ENCODE assay signal across 12 mouse cellular contexts in genomic region chr11:70594253-70594989, GRCm38 (mm10). TPM values are rescaled to one million over a fixed set of nuclear protein-coding genes. Genes with fewer than 3 reads are reported as not detected.
DNase-seq lines count a peak whose midpoint lies in the region; ATAC-seq and TF ChIP-seq lines count a peak whose summit lies in the region.
"Had no signal": no experiment of that assay in that cellular context is flagged by ENCODE, and none has a peak within 500 bp of the region (broad histone marks: within the 10 kb centered on the region; RNA-seq: fewer than 3 reads in every experiment).

No protein-coding gene starts in this region.

- H3K4me3 ChIP-seq in intestine, embryonic 16.5 days (ENCODE audit: low read length) = no peak overlapping the region
- H3K4me3 ChIP-seq in intestine, embryonic 15.5 days (replicated peaks) = no peak overlapping the region
- H3K4me3 ChIP-seq in hindbrain, embryonic 12.5 days = no peak overlapping the region
- H3K4me3 ChIP-seq in hindbrain, postnatal 0 days (ENCODE audit: low read length) = no peak overlapping the region

- H3K27ac ChIP-seq in intestine, embryonic 16.5 days (ENCODE audit: low read length) = peak overlapping the region; percentile 14; the same call in 1 of the 2 replicates
- no peak overlapping the region for H3K27ac ChIP-seq in intestine, embryonic 15.5 days
- H3K27ac ChIP-seq in hindbrain, embryonic 12.5 days = no peak overlapping the region
- H3K27ac ChIP-seq in hindbrain, postnatal 0 days = no peak overlapping the region

- H3K4me1 ChIP-seq in intestine, embryonic 16.5 days (ENCODE audit: control insufficient read depth, insufficient read depth, low read length) = peaks cover 26% of the 10 kb centered on the region
- peaks cover 10% of the 10 kb centered on the region; the same call in 1 of the 2 replicates for H3K4me1 ChIP-seq in intestine, embryonic 15.5 days (replicated peaks)
- H3K4me1 ChIP-seq in hindbrain, embryonic 12.5 days = peaks cover 15% of the 10 kb centered on the region
- H3K4me1 ChIP-seq in hindbrain, postnatal 0 days (ENCODE audit: insufficient read depth, low read length) = no peaks in the 10 kb centered on the region

- H3K9ac ChIP-seq in intestine, embryonic 16.5 days (ENCODE audit: low read depth, low read length) = no peak overlapping the region
- H3K9ac ChIP-seq in intestine, embryonic 15.5 days = no peak overlapping the region
- H3K9ac ChIP-seq in hindbrain, embryonic 12.5 days = no peak overlapping the region
- H3K9ac ChIP-seq in hindbrain, postnatal 0 days (replicated peaks; ENCODE audit: low read length) = no peak overlapping the region

- no peaks in the 10 kb centered on the region for H3K9me3 ChIP-seq in intestine, embryonic 16.5 days (ENCODE audit: control insufficient read depth, low read length)
- no peaks in the 10 kb centered on the region for H3K9me3 ChIP-seq in intestine, embryonic 15.5 days
- H3K9me3 ChIP-seq in hindbrain, embryonic 12.5 days (replicated peaks) = no peaks in the 10 kb centered on the region
- H3K9me3 ChIP-seq in hindbrain, postnatal 0 days (ENCODE audit: low read length) = no peaks in the 10 kb centered on the region

- WGBS in intestine, embryonic 16.5 days = 83% methylated on average over 15 of the region's 15 CpGs
- WGBS in intestine, embryonic 15.5 days = 81% methylated on average over 15 of the region's 15 CpGs
- 87% methylated on average over 15 of the region's 15 CpGs for WGBS in hindbrain, embryonic 12.5 days
- WGBS in hindbrain, postnatal 0 days = 80% methylated on average over 15 of the region's 15 CpGs

- no peak for ATAC-seq in intestine, embryonic 16.5 days
- ATAC-seq in intestine, embryonic 15.5 days = no peak
- ATAC-seq in hindbrain, embryonic 12.5 days (ENCODE audit: low FRiP score) = no peak
- no peak for ATAC-seq in hindbrain, postnatal 0 days

- 0 out of 2 replicates have a peak, but pooled peaks cover 2% of the 10 kb centered on the region for H3K36me3 ChIP-seq in intestine, embryonic 16.5 days (ENCODE audit: control insufficient read depth, insufficient read depth, low read length)
- H3K36me3 ChIP-seq in intestine, embryonic 15.5 days = peaks cover 9% of the 10 kb centered on the region
- H3K36me3 ChIP-seq in hindbrain, embryonic 12.5 days = peaks cover 18% of the 10 kb centered on the region
- H3K36me3 ChIP-seq in hindbrain, postnatal 0 days (ENCODE audit: insufficient read depth, low read length) = peaks cover 12% of the 10 kb centered on the region; the same call in 1 of the 2 replicates

- no peaks in the 10 kb centered on the region for H3K27me3 ChIP-seq in intestine, embryonic 16.5 days (replicated peaks; ENCODE audit: control insufficient read depth, insufficient read depth, low read length)
- H3K27me3 ChIP-seq in intestine, embryonic 15.5 days (replicated peaks) = no peaks in the 10 kb centered on the region
- no peaks in the 10 kb centered on the region for H3K27me3 ChIP-seq in hindbrain, embryonic 12.5 days
- no peaks in the 10 kb centered on the region for H3K27me3 ChIP-seq in hindbrain, postnatal 0 days (ENCODE audit: insufficient read depth, low read length)

- H3K4me2 ChIP-seq in intestine, embryonic 16.5 days (ENCODE audit: low read depth, low read length) = no peak overlapping the region
- H3K4me2 ChIP-seq in intestine, embryonic 15.5 days (replicated peaks) = no peak overlapping the region
- no peak overlapping the region for H3K4me2 ChIP-seq in hindbrain, embryonic 12.5 days (replicated peaks)
- no peak overlapping the region for H3K4me2 ChIP-seq in hindbrain, postnatal 0 days (ENCODE audit: low read depth, low read length)

- no peak for TF ChIP-seq CTCF in hindbrain, postnatal 0 days (IDR thresholded peaks at IDR 0.05; ENCODE audit: low read depth)

- peak; percentile 23 for DNase-seq in adrenal gland, postnatal 14 days
- peak; percentile 76 for DNase-seq in induced T-regulatory cell, adult 2 months (ENCODE audit: low read depth)
- DNase-seq in lung, postnatal 25 days (ENCODE audit: low spot score) = peak; percentile 64
- no peak for DNase-seq in thymus, adult 18-20 months
- no peak for DNase-seq in hindbrain, postnatal 0 days (ENCODE audit: low spot score)

RNA-seq across cellular contexts. Expression of gene 4930544D05Rik, which starts 21.2 kb away (rescaled TPM):
- not detected in 2 replicates for polyA plus RNA-seq in intestine, embryonic 16.5 days (2015; fragmentation: Nextera tagmentation; extraction: Ambion mirVana)
- not detected in 2 replicates for polyA plus RNA-seq in intestine, embryonic 15.5 days (2015; fragmentation: Nextera tagmentation; extraction: Ambion mirVana)
- total RNA-seq in adrenal gland, postnatal 14 days (2021) = not detected in 2 replicates
- not detected in 2 replicates for polyA plus RNA-seq in hindbrain, embryonic 12.5 days (2016; fragmentation: Nextera tagmentation; extraction: Ambion mirVana)
- total RNA-seq in hindbrain, postnatal 0 days (2014; rRNA removed) = not detected in 2 replicates
- not detected in 2 replicates for polyA plus RNA-seq in hindbrain, postnatal 0 days (2015; fragmentation: Nextera tagmentation; extraction: Ambion mirVana)
- total RNA-seq: granulocyte monocyte progenitor cell, adult 5-6 weeks; monocyte, adult 5-6 weeks had no signal

RNA-seq across cellular contexts. Expression of gene Chrne, which starts 24.6 kb away (rescaled TPM):
- 0.17 TPM in 1 of 2 replicates, not detected in the other for polyA plus RNA-seq in intestine, embryonic 16.5 days (2015; fragmentation: Nextera tagmentation; extraction: Ambion mirVana)
- polyA plus RNA-seq in intestine, embryonic 15.5 days (2015; fragmentation: Nextera tagmentation; extraction: Ambion mirVana) = not detected in 2 replicates
- not detected in 2 replicates for total RNA-seq in adrenal gland, postnatal 14 days (2021)
- not detected in 2 replicates for polyA plus RNA-seq in hindbrain, embryonic 12.5 days (2016; fragmentation: Nextera tagmentation; extraction: Ambion mirVana)
- total RNA-seq in hindbrain, postnatal 0 days (2014; rRNA removed) = 4.5 TPM in 1 of 2 replicates, not detected in the other
- 0.42 and 0.59 TPM in 2 replicates for polyA plus RNA-seq in hindbrain, postnatal 0 days (2015; fragmentation: Nextera tagmentation; extraction: Ambion mirVana)
- total RNA-seq: ES-E14; granulocyte monocyte progenitor cell, adult 5-6 weeks had no signal

RNA-seq across cellular contexts. Expression of gene Mink1, which starts 31.7 kb away (rescaled TPM):
- polyA plus RNA-seq in intestine, embryonic 16.5 days (2015; fragmentation: Nextera tagmentation; extraction: Ambion mirVana) = 9.3 and 10.6 TPM in 2 replicates
- 11.8 and 12.7 TPM in 2 replicates for polyA plus RNA-seq in intestine, embryonic 15.5 days (2015; fragmentation: Nextera tagmentation; extraction: Ambion mirVana)
- 52.5 and 58.5 TPM in 2 replicates for total RNA-seq in adrenal gland, postnatal 14 days (2021)
- 17.3 and 19.1 TPM in 2 replicates for polyA plus RNA-seq in hindbrain, embryonic 12.5 days (2016; fragmentation: Nextera tagmentation; extraction: Ambion mirVana)
- total RNA-seq in hindbrain, postnatal 0 days (2014; rRNA removed) = 56.6 and 73.3 TPM in 2 replicates
- polyA plus RNA-seq in hindbrain, postnatal 0 days (2015; fragmentation: Nextera tagmentation; extraction: Ambion mirVana) = 13.6 and 15.2 TPM in 2 replicates

RNA-seq across cellular contexts. Expression of gene Gp1ba, which starts 44.5 kb away (rescaled TPM):
- 0.05 and 0.06 TPM in 2 replicates for polyA plus RNA-seq in intestine, embryonic 16.5 days (2015; fragmentation: Nextera tagmentation; extraction: Ambion mirVana)
- 0.21 and 0.24 TPM in 2 replicates for polyA plus RNA-seq in intestine, embryonic 15.5 days (2015; fragmentation: Nextera tagmentation; extraction: Ambion mirVana)
- total RNA-seq in adrenal gland, postnatal 14 days (2021) = 0.49 and 0.56 TPM in 2 replicates
- polyA plus RNA-seq in hindbrain, embryonic 12.5 days (2016; fragmentation: Nextera tagmentation; extraction: Ambion mirVana) = 0.10 and 0.38 TPM in 2 replicates
- not detected in 2 replicates for total RNA-seq in hindbrain, postnatal 0 days (2014; rRNA removed)
- 0.24 and 0.42 TPM in 2 replicates for polyA plus RNA-seq in hindbrain, postnatal 0 days (2015; fragmentation: Nextera tagmentation; extraction: Ambion mirVana)
- total RNA-seq: granulocyte monocyte progenitor cell, adult 5-6 weeks; left cerebral cortex, postnatal 10 days had no signal

RNA-seq across cellular contexts. Expression of gene Rnf167, which starts 52.6 kb away (rescaled TPM):
- 121 and 123 TPM in 2 replicates for polyA plus RNA-seq in intestine, embryonic 16.5 days (2015; fragmentation: Nextera tagmentation; extraction: Ambion mirVana)
- polyA plus RNA-seq in intestine, embryonic 15.5 days (2015; fragmentation: Nextera tagmentation; extraction: Ambion mirVana) = 106 and 107 TPM in 2 replicates
- total RNA-seq in adrenal gland, postnatal 14 days (2021) = 69.6 and 88.5 TPM in 2 replicates
- 96.0 and 102 TPM in 2 replicates for polyA plus RNA-seq in hindbrain, embryonic 12.5 days (2016; fragmentation: Nextera tagmentation; extraction: Ambion mirVana)
- total RNA-seq in hindbrain, postnatal 0 days (2014; rRNA removed) = 70.2 and 87.3 TPM in 2 replicates
- polyA plus RNA-seq in hindbrain, postnatal 0 days (2015; fragmentation: Nextera tagmentation; extraction: Ambion mirVana) = 100 and 105 TPM in 2 replicates

Comparison
In these comparisons a context has a peak if more than half of its experiments do, and no peak if none do; other contexts are left out.
1. DNase-seq: peak in adrenal gland, postnatal 14 days (single experiment), induced T-regulatory cell, adult 2 months (single experiment) and lung, postnatal 25 days (single experiment); none in thymus, adult 18-20 months (0 of 2) and hindbrain, postnatal 0 days (single experiment).